Mouse (Mus musculus) adrenal gland, postnatal 4 days (tissue): ENCODE measurements around the gene Brsk1. TPM values are rescaled to one million over a fixed set of nuclear protein-coding genes. Genes with fewer than 3 reads are reported as not detected.
A peak's percentile ranks its signal among the peaks of the same experiment; 100 is the strongest.

Experiments used
- DNase-seq, 2 experiments: peaks; one replicate each; pipeline ENCODE4 v3.0.0; 2021 to 2022; ENCODE audit warnings: low spot score in 2 of 2, mixed read lengths in 2 of 2
- total RNA-seq, 2 experiments: library from RNA; stranded (reverse); gene quantifications; 2 replicates each; pipeline ENCODE4 v1.2.3; 2021

Brsk1 gene
- total RNA-seq, 2 experiments from 2014 or later, result 14.4 to 17.0 TPM

- DNase-seq, result no peak
Observed at GRCm38 (mm10) chr7:4732968-4733392, 42.6 kb downstream of the Brsk1 start.

- DNase-seq, result no peak
Observed at GRCm38 (mm10) chr7:4739041-4739543, 48.7 kb downstream of the Brsk1 start.

- DNase-seq, result peak; percentile 87 to 88
Observed at GRCm38 (mm10) chr7:4739544-4740275, 49.3 kb downstream of the Brsk1 start, which contains the start of gene Kmt5c. Gene Kmt5c (plus strand): TSS chr7:4740115.

- DNase-seq, result no peak
Observed at GRCm38 (mm10) chr7:4740309-4740727, 49.9 kb downstream of the Brsk1 start.

- DNase-seq, result peak in 1 of 2 experiments; percentile 44
Observed at GRCm38 (mm10) chr7:4741151-4741550, 50.7 kb downstream of the Brsk1 start.

- no peak for DNase-seq
Observed at GRCm38 (mm10) chr7:4741672-4742481, 51.5 kb downstream of the Brsk1 start.

- no peak for DNase-seq
Observed at GRCm38 (mm10) chr7:4742482-4742819, 52.0 kb downstream of the Brsk1 start.

- DNase-seq, result no peak
Observed at GRCm38 (mm10) chr7:4743354-4743753, 53.0 kb downstream of the Brsk1 start.

DNA sequence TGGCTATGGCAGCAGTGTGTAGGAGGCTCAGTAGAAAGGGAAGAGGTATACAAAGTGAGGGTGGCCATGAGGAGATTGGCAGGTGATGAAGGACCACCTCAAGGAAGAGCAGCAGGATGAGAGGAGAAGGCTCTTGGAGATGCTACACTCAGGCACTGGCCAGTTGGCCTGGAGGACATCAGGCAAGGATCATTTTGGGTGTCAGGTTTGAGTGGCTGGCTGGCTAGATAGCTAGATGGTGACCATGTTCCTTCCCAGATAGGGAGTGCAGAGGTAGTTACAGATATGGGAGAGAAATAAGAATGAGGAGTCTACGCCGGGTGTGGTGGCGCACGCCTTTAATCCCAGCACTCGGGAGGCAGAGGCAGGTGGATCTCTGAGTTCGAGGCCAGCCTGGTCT lies 54.5 kb downstream of the Brsk1 start:
- DNase-seq, result no peak

DNA sequence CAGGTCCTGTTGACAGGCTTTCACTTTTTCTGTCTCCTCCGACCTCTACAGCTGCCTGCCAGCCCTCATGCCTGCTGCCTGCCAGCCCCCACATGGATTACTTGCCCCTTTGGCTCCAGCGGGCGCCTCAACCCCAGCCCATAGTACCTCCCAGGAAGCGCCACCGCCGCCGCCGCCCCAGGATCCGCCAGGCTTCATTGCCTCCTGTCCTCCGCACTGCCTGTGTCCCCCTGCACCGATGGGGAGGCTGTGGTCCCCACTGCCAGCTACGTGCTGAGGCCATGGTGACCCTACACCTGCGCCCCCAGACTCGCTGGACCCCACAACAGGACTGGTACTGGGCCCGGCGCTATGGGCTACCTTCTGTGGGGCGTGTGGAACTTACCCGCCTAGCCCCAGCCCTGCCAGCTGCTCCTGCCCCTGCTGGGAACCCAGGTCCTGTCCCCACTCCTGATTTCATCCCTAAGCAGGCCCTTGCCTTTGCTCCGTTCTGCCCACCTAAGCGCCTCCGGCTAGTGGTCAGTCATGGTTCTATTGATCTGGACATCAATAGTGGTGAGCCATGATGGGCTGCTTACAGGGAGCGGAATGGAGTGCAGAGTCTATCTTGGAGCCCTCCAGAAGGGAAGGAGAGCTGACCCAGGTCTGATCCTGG lies 56.0 kb downstream of the Brsk1 start:
- no peak for DNase-seq

GRCm38 (mm10) chr7:4747156-4747899 lies 56.9 kb downstream of the Brsk1 start:
- DNase-seq, result no peak

GRCm38 (mm10) chr7:4748321-4748720 lies 57.9 kb downstream of the Brsk1 start:
- DNase-seq, result no peak

GRCm38 (mm10) chr7:4749169-4749568 lies 58.8 kb downstream of the Brsk1 start:
- DNase-seq, result no peak

DNA sequence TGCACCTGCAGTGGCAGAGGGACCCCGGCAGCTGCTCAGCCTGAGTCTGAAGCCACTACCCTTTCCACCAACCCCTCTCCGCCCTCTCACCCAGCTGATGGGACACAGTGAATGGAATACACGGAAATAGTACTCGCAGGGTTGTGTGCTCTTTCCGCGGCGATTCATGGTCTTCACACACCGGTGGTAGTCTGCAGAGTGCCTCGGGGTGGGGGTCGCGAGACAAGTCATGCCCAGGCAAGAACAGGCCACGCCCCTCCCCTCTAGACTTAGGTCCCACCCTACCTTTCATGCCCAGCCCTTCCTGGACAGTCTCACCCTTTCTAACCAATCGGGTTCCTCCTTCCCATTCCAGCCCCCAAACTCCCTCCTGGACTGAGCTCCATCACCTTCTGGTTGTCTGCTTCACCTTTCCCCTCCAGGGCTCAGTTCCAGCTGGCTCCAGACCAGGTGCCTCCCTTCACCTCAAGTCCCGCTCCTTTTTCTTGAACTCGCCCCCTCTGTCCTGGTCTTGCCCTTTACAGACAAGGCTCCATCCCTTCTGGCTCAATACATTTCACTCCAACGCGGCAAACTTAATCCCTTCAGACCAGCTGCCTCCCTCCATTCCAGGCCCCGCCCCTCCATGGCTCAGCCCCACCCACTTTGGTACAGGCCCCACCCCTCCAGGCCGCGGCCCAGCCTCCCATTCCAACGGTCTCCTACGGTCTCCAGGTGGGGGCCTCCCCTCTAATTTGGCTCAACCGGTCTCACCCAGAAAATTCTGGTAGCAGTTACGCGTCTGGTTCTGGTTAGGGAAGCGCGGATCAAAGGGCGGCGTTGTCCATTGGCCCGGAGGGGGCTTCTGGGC lies 61.8 kb downstream of the Brsk1 start:
- DNase-seq, result peak in 1 of 2 experiments; percentile 44

DNA sequence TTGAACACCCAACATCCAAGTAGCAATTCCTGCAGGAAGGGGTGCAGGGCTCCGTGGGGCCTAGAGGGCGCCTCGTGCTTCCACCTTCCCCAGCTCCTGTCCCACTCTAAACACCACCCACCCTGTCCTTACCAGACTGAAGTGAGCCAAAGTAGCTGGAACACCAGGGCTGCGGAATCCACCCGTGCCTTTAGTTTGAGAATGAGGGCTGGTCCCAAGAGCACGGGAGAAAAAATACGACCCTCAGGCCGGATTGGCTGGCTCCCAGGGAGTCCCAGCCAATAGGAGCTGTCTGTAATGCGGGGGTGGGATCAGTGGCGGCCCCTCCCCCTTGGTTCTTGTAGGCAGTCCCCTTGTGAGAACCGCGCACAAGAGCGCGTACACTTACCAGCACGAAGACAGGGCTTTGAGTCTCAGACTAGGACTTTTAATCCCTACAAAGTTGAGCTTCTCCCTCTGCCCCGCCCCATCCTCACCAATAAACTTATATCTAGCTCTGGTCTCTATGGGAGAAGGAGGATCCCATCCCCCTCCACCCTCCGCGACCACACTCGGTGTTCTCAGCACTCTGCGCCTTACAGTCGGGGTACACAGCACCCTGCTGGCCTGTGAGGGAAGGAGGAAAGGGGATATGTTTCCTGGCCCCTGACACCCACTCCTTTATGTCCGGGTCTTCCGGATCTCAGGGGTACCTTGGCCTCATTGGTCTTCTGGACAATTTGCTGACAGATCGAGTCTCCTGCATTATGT lies 62.6 kb downstream of the Brsk1 start, which contains the start of gene Cox6b2:
Cox6b2 (minus strand) TSS at position 274 of the 750 bp plus-strand sequence.
- peak in 1 of 2 experiments; percentile 77 for DNase-seq

DNA sequence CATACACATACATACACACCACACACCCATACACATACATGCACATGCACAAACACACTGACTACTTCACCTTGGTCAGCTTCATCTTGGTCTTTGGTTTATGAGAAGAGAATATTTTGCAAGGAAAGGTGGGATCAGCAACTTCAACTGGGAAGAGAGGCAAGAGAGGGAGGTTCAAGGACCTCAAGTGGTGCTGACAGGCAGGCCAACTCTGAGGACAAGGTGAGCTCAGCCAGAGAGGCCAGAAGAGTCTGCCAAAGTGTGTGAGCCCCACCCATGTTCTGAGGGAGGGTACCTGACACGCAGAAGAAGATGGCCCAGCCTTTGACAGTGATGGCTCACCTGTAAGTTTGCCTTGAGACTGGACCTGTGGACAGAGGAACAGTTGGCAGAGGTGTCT lies 69.3 kb downstream of the Brsk1 start:
- DNase-seq, result no peak

DNA sequence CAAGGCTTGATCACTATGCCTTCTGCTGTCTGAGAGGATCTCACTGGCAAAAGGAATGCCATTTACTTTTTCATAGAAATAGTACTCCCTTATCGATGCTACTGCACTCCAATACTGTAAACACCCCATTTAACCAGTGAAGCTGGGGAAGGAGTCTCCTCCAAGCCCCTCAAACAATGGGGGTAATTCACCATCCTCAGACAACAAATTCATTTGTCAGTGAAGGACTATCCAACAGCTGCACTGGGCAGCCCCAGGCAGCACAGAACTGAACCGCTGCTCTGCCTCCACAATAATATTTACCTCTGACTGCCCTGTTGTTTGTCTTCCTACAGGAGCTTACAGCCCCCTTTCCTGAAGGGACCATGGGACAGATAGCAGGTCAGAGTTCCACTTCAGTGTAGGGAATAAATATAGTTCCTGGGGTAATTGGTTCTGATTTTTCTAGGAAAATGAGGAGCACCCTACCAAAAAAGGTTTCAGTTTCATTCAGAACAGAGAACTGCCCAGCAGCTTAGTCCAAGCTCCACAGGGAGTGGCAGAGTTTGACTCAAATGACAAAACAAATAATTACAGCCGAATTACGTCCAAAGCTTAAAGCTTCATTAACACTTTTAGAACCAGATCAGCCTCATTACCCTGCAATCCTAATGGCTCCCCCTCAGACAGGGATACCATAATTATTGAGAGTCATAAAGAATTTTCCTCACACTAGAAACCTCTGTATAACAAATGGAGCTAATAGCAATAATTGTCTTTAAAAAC lies 74.7 kb downstream of the Brsk1 start:
- no peak for DNase-seq
